Mouse (Mus musculus): ENCODE measurements at regions not wholly inside any gene's neighbourhood (a gene's known extent, or its start where the extent isn't known, plus 50 kb on each side); places are given as distances from the start of the nearest gene placed in this dataset.

GRCm38 (mm10) chr9:94361877-94362697, 175.8 kb downstream of the 1190002N15Rik start:
- H3K27ac ChIP-seq (ENCODE audit: insufficient read depth, low read depth, low read length): no peak overlapping the region

GRCm38 (mm10) chr9:94361011-94361410, 176.9 kb downstream of the 1190002N15Rik start:
- Histone ChIP-seq H3K4me3 (ENCODE audit: insufficient read depth, low read depth, low read length) (no peak overlapping the region), H3K4me1 (ENCODE audit: control insufficient read depth, insufficient read depth, low read length) (no peaks in the 10 kb centered on the region), H3K36me3 (ENCODE audit: control insufficient read depth, insufficient read depth, low read length) (no peaks in the 10 kb centered on the region), H3K27ac (ENCODE audit: insufficient read depth, low read depth, low read length) (no peak overlapping the region), H3K27me3 (replicated peaks; ENCODE audit: control insufficient read depth, insufficient read depth, low read length) (no peaks in the 10 kb centered on the region)
- no peak for TF ChIP-seq POLR2A (IDR thresholded peaks at IDR 0.05; ENCODE audit: low read depth, low read length)
- no peak for TF ChIP-seq CTCF (conservative IDR thresholded peaks at IDR 0.05; ENCODE audit: insufficient read depth, insufficient read length, low read depth, low read length)
- DNase-seq: no peak
- WGBS: 86% methylated on average over 2 of the region's 2 CpGs

More at GRCm38 (mm10) chr9:94361877-94362697, 175.8 kb downstream of the 1190002N15Rik start:
- WGBS: 79% methylated on average over 7 of the region's 7 CpGs
- H3K4me1 ChIP-seq (ENCODE audit: control insufficient read depth, insufficient read depth, low read length): no peaks in the 10 kb centered on the region
- TF ChIP-seq CTCF (conservative IDR thresholded peaks at IDR 0.05; ENCODE audit: insufficient read depth, insufficient read length, low read depth, low read length): no peak
- no peak for TF ChIP-seq POLR2A (IDR thresholded peaks at IDR 0.05; ENCODE audit: low read depth, low read length)
- H3K36me3 ChIP-seq (ENCODE audit: control insufficient read depth, insufficient read depth, low read length): no peaks in the 10 kb centered on the region
- H3K4me3 ChIP-seq (ENCODE audit: insufficient read depth, low read depth, low read length): no peak overlapping the region
- no peak for DNase-seq
- H3K27me3 ChIP-seq (replicated peaks; ENCODE audit: control insufficient read depth, insufficient read depth, low read length): no peaks in the 10 kb centered on the region

DNA sequence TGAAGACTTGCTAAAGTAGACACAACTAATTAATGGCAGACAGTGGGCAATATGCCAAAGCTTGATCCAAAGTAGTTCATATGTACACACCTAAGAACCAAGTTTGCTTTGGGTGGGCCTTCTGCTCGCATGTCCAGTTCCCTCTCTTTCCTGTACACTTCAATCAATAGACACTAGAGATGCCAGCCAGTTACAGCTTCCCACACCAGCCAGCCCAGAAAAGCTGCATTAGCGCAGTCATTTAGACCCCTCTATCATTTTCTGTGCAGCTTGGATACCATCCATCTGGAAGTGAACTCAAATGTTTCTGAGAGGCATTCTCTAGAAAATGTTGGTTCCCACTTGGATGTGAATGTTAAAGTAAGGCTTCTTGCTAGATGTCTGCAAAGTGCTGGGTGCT, 179.7 kb downstream of the 1190002N15Rik start:
- TF ChIP-seq POLR2A (IDR thresholded peaks at IDR 0.05; ENCODE audit: low read depth, low read length) (no peak), CTCF (conservative IDR thresholded peaks at IDR 0.05; ENCODE audit: insufficient read depth, insufficient read length, low read depth, low read length) (no peak)
- no peak overlapping the region for H3K27ac ChIP-seq (ENCODE audit: insufficient read depth, low read depth, low read length)
- DNase-seq: no peak
- WGBS: 88% methylated on average over 2 of the region's 2 CpGs
- H3K27me3 ChIP-seq (replicated peaks; ENCODE audit: control insufficient read depth, insufficient read depth, low read length): no peaks in the 10 kb centered on the region
- H3K36me3 ChIP-seq (ENCODE audit: control insufficient read depth, insufficient read depth, low read length): no peaks in the 10 kb centered on the region
- H3K4me3 ChIP-seq (ENCODE audit: insufficient read depth, low read depth, low read length): no peak overlapping the region
- H3K4me1 ChIP-seq (ENCODE audit: control insufficient read depth, insufficient read depth, low read length): no peaks in the 10 kb centered on the region

- no peak overlapping the region for H3K27ac ChIP-seq (ENCODE audit: insufficient read depth, low read depth, low read length)
- TF ChIP-seq POLR2A (IDR thresholded peaks at IDR 0.05; ENCODE audit: low read depth, low read length) (no peak), CTCF (conservative IDR thresholded peaks at IDR 0.05; ENCODE audit: insufficient read depth, insufficient read length, low read depth, low read length) (no peak)
- H3K4me1 ChIP-seq (ENCODE audit: control insufficient read depth, insufficient read depth, low read length): no peaks in the 10 kb centered on the region
- WGBS: 91% methylated on average over 4 of the region's 4 CpGs
- H3K36me3 ChIP-seq (ENCODE audit: control insufficient read depth, insufficient read depth, low read length): no peaks in the 10 kb centered on the region
- no peak overlapping the region for H3K4me3 ChIP-seq (ENCODE audit: insufficient read depth, low read depth, low read length)
- DNase-seq: no peak
- H3K27me3 ChIP-seq (replicated peaks; ENCODE audit: control insufficient read depth, insufficient read depth, low read length): no peaks in the 10 kb centered on the region
These were observed 195.9 kb downstream of the 1190002N15Rik start for GRCm38 (mm10) chr9:94342011-94342410.

- Histone ChIP-seq H3K27me3 (replicated peaks; ENCODE audit: control insufficient read depth, insufficient read depth, low read length) (no peaks in the 10 kb centered on the region), H3K4me1 (ENCODE audit: control insufficient read depth, insufficient read depth, low read length) (no peaks in the 10 kb centered on the region), H3K27ac (ENCODE audit: insufficient read depth, low read depth, low read length) (no peak overlapping the region), H3K36me3 (ENCODE audit: control insufficient read depth, insufficient read depth, low read length) (no peaks in the 10 kb centered on the region), H3K4me3 (ENCODE audit: insufficient read depth, low read depth, low read length) (no peak overlapping the region)
- WGBS: 94% methylated on average over 2 of the region's 2 CpGs
- TF ChIP-seq CTCF (conservative IDR thresholded peaks at IDR 0.05; ENCODE audit: insufficient read depth, insufficient read length, low read depth, low read length) (no peak), POLR2A (IDR thresholded peaks at IDR 0.05; ENCODE audit: low read depth, low read length) (no peak)
- DNase-seq: no peak
These were observed 196.3 kb downstream of the 1190002N15Rik start for GRCm38 (mm10) chr9:94341531-94341930.

DNA sequence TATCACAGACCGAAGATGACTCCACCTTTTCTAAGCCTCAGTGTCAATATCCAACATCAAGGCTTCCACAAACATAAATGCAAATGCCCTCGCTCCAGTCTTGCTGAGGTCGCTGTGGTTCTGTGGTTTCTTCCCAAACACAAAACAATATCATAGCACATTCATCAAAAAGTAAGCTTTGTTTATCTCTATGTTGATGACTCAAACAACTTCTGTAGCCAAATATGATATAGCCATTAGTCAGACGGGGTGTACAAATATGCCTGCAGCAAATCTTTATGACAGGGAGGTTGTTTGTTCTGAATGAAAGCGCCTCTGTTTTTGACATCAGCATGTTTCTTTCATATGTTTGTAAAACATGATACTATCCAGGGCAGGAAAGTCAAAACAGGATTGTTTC, 204.4 kb downstream of the 1190002N15Rik start:
- Histone ChIP-seq H3K27me3 (replicated peaks; ENCODE audit: control insufficient read depth, insufficient read depth, low read length) (no peaks in the 10 kb centered on the region), H3K4me1 (ENCODE audit: control insufficient read depth, insufficient read depth, low read length) (no peaks in the 10 kb centered on the region), H3K36me3 (ENCODE audit: control insufficient read depth, insufficient read depth, low read length) (no peaks in the 10 kb centered on the region), H3K27ac (ENCODE audit: insufficient read depth, low read depth, low read length) (no peak overlapping the region), H3K4me3 (ENCODE audit: insufficient read depth, low read depth, low read length) (no peak overlapping the region)
- no peak for TF ChIP-seq POLR2A (IDR thresholded peaks at IDR 0.05; ENCODE audit: low read depth, low read length)
- no peak for TF ChIP-seq CTCF (conservative IDR thresholded peaks at IDR 0.05; ENCODE audit: insufficient read depth, insufficient read length, low read depth, low read length)
- DNase-seq: no peak
- 84% methylated on average over 5 of the region's 5 CpGs for WGBS

GRCm38 (mm10) chr9:94323011-94323410, 214.9 kb downstream of the 1190002N15Rik start:
- WGBS: 89% methylated on average over 3 of the region's 3 CpGs
- no peak for DNase-seq
- TF ChIP-seq POLR2A (IDR thresholded peaks at IDR 0.05; ENCODE audit: low read depth, low read length) (no peak), CTCF (conservative IDR thresholded peaks at IDR 0.05; ENCODE audit: insufficient read depth, insufficient read length, low read depth, low read length) (no peak)
- Histone ChIP-seq H3K27ac (ENCODE audit: insufficient read depth, low read depth, low read length) (no peak overlapping the region), H3K36me3 (ENCODE audit: control insufficient read depth, insufficient read depth, low read length) (no peaks in the 10 kb centered on the region), H3K4me3 (ENCODE audit: insufficient read depth, low read depth, low read length) (no peak overlapping the region), H3K27me3 (replicated peaks; ENCODE audit: control insufficient read depth, insufficient read depth, low read length) (no peaks in the 10 kb centered on the region), H3K4me1 (ENCODE audit: control insufficient read depth, insufficient read depth, low read length) (no peaks in the 10 kb centered on the region)

Data from kidney, adult 2 months (tissue).